Mouse (Mus musculus) erythroblast, embryonic 14.5 days (primary cell): ENCODE results near the gene Sipa1l3.

Source experiments
- GATA1 ChIP-seq: IDR thresholded peaks from 2 replicates; pipeline ENCODE4 v1.6.1; 2012; ENCODE audit warnings: low read length, inconsistent platforms, mixed read lengths
- TAL1 ChIP-seq: IDR thresholded peaks from 3 replicates; pipeline ENCODE4 v1.6.1; 2012; ENCODE audit warnings: low read length, inconsistent platforms, mixed read lengths

DNA sequence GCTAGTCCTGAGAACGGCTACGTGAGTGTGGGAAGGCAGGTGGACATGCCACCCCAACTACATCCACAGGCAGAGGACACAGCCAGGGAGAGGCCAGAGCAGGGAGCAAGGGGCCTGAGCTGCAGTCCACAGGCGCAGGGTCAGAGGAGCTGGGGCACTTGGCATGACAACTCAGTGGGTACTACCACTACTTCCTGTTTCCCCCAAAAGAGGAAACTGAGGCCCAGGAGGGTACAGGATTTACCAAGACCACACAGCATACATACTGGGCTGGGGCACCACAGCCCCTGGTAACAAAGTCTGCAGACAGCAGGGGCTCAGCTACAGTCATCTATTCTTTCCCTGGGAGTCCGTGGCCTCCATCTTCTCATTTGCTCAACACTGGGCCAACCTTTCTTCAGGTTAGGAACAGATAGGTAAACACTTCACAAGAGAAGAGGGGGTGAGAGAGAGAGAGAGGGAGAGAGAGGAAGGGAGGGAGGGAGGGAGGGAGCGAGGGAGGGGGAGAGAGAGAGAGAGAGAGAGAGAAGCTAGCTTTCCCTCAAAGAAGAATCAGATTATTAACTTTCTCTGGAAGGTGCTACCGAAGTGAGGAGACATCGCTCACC lies 13.7 kb downstream of the Sipa1l3 start:
- TF ChIP-seq TAL1 = no peak
- no peak for TF ChIP-seq GATA1
